Mouse (Mus musculus) heart, embryonic 13.5 days (tissue): ENCODE measurements around the gene Rbm8a2. TPM values are rescaled to one million over a fixed set of nuclear protein-coding genes. Genes with fewer than 3 reads are reported as not detected.

Experiments
- polyA plus RNA-seq: library from polyadenylated mRNA; unstranded; fragments of >200 nt; fragmentation: Nextera tagmentation; extraction: Ambion mirVana; gene quantifications from 2 replicates; pipeline ENCODE4 v1.2.1, GENCODE M21; 2015

Rbm8a2 gene
- polyA plus RNA-seq, 1 experiment from 2014 or later = 0.25 TPM

Other genes starting within 250 kb of the Rbm8a2 start
- gene Exo1, start 98.5 kb downstream of the Rbm8a2 start, polyA plus RNA-seq = 33.1 and 38.4 TPM in 2 replicates
- 0.15 TPM in 1 of 2 replicates, not detected in the other for gene Gm38100, start 58.8 kb downstream of the Rbm8a2 start, polyA plus RNA-seq